Mouse (Mus musculus) liver (tissue): Measurements from ENCODE around the gene Gatad2a.

Experiments
- DNase-seq: peaks from one replicate; pipeline ENCODE4 v3.0.0-alpha.2; 2020; ENCODE audit warnings: mixed read lengths

Gatad2a gene

DNA sequence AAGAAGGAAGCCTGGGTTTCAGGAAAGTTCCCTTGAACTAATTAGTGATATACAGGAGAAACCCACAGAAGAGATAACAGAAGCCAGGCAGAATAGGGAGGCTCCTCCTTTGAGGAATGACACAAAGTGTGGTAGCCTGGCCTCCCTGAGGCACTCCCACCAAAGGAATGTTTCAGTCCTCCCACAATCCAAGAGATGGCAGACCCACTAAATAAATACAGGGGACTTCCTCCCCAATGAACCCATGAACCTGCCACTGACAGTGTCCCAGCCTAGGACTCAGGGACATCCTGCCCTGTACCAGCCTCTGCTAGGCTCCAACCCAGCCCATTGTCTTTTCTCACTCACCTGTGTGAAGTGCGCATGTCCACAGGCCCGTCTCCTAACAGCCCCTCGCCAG, 60.8 kb downstream of the Gatad2a start:
- no peak for DNase-seq

DNA sequence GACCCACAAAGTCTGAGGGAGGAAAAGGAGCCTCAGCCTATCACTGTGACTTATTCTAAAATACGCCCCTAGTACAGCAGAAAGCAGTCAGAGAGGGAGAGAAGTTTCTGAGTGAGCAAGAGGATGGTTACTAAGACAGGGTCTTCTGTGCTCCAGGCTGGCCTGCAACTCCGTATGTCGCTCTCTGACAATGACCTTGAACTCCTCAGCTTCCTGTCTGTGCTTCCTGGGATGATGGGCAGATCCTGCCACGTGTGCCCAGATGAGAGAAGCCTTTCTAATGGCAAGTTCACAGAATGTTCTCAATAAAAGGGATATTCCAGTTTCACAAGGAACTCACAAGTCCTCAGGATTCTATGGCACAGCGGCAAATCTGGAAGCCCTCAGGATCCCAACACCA, 61.6 kb downstream of the Gatad2a start:
- DNase-seq: no peak

DNA sequence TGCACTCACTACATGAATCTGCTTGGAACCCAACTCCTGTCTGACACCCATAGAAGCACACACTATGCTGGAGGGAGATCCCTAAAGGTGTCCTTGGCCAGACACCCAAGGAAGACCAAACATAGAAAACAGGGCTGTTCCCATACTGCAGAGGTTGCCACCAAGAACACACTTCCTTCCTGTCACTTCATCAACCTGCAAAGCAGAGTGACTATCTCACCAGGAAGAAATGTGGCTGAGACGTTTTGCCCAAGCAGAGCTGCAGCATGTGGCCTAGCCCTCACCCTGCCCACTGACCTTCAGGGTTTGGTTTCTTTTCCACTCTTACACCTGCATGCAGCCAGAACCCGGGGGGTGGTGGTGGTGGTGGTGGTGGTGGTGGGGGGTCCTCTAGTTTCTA, 62.4 kb downstream of the Gatad2a start:
- DNase-seq: no peak

DNA sequence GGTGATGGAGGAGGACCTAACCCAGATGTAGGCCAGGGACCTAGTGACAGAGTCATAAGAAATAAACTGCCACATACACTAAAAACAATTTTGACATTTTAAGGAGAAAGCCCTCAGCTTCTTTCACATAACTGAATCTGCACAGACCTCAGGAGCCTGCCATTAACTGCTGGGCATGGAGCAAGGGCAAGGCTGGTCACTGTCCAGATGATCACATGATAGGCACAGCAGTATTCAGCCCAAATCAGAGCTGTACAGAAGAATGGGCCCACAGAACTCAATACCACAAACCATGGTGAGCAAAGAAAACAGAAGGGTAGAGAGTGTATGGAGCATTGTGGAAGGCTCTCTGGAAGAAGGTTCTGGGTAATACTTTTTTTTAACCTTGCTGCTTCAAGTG, 69.3 kb downstream of the Gatad2a start:
- DNase-seq: no peak

DNA sequence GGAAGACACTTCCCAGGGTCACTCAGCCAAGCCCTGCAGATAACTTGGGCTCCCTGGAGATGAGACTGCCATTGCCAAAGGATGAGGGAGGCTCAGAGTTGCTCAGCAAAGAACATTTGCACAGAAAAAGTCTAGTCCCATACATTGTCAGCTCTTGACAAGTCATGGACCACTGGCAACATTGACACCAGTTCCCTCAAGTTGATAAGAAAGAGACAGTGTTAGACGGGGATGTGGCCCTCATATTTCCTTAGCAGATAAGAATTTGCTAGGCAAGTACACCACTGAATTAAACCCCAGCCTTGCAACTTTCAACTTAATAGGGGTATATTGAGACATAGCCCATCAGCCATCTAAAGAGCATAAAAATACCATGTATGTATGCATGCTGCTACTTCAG, 72.2 kb downstream of the Gatad2a start:
- DNase-seq: no peak

DNA sequence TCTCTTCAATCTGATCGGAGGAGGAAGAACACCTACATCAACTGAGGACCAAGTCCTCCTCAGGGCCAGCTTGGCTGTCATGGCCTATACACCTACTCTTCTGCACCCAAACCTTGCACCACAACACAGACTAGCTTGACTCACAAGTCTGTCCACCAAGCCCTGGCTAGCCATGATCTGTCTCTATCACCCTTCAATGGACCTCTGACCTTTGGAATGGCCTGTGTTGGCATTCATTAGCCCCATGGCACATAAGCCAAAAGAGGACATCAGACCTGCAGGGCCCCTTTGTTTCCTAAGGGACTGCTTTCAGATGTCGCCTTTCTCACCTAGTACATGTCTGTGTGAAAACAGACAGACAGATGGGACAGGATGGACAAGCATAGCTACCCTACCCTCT, 75.0 kb downstream of the Gatad2a start:
- DNase-seq: no peak

DNA sequence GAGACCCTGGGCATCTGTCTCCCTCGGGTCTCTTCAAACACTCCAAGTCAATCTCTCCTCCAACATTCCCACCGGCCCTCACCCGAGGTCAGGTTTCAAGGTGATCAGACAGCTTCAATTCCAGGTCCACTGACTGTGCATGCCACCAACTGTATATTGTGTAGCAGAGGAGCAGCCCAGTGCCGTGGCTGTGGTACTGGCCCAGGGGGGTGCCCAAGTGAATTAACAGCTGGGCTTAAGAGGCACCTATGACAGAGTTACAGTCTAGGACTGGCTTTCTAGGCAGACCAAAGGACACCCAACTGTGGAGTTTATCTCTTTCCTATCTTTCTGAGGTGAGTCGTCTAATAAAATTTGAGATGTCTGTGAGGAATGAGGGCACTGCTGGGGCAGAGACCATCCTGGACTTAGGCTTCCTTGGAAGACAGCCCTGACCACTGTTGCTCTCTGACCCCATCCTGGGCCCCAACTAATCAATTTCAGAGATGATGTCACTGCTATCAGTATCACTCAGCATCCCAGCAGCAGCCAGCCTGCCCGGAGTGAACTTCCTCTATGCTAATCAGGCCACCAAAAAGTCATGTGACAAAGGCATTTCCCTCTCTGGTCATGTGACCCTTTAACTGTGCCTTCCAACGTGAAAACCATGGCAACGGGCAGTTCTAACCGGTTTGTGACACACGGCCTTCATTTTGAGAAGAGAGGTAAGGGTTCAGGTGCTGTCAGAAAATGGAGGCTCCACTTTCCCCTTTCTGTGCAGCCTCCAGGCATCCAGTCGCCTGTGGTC, 76.1 kb downstream of the Gatad2a start:
- peak; percentile 77 for DNase-seq

DNA sequence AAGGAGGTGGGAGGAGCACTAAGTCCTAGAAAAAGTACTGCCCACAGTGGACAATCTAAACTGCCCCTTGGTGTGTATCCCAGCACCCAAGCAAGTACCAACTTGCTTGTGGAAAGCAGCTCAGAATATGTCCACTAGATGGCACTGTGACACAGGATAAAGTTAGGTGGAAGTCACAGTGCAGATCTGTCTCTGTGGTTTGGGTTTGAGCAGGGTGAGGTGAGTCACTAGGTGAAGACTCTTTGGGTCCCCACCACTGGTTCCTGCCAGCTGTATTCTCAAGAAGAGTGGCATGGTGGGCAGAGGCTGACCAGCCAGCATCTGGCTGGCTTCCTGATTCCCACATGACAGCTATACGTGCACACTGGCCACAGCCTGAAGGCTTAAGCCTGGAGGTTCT, 77.2 kb downstream of the Gatad2a start:
- DNase-seq: peak; percentile 75

DNA sequence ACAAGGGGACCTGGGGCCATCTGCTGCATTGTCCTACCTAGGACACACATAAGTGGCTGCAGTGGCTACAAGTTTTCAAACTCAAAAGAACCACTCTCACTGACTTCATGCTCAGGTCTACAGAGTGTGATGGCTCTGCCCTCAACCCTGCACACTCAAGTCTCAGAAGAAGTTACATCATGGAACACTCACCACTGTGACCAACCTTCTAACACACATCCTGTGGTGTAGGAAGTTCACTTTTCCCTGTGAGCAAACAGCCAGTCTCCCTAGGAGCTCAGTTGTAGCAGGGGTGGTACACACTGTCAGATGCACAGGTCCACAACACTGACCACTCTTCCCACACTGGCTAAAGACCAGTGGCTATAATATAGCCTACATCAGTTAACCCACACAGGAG, 77.7 kb downstream of the Gatad2a start:
- no peak for DNase-seq

DNA sequence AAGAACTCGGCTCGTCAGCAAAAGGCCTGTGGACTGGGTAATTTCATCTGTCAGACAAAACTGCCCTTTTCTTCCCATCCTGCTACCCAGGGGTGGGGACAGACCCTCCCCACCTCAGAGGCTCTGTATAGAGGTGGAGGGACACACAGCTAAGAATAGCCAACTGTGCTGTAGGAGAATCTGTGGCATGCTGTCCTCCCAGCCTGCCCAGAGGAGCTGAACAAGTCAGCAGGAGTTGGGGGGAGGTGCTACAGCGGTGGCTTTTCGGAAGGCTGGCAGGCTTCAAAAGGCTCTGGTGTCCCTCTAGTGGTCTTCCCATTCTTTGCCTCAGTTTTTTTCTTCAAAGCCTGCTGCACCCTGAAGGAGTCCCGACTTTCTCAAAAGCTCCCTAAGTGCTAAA, 80.4 kb downstream of the Gatad2a start:
- no peak for DNase-seq

DNA sequence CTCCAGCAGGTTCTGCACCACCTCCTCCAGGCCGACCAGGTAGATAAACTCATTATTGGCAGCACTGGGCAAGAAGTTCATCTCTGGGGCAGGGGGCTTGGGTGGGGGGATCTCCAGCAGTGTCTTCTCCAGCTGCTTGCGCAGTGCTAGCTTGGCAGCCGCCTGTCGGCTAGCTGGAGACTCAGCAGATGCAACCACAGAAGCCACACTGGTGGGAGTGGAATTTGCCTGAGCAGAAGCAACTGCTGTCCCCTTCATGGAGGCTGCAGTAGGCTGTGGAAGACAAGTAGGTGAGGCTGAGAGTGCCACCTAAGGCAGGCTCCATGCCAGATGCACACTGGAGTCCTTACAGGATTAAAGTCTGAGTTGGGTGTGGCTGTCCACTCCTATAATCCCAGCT, 81.7 kb downstream of the Gatad2a start:
- DNase-seq: no peak

DNA sequence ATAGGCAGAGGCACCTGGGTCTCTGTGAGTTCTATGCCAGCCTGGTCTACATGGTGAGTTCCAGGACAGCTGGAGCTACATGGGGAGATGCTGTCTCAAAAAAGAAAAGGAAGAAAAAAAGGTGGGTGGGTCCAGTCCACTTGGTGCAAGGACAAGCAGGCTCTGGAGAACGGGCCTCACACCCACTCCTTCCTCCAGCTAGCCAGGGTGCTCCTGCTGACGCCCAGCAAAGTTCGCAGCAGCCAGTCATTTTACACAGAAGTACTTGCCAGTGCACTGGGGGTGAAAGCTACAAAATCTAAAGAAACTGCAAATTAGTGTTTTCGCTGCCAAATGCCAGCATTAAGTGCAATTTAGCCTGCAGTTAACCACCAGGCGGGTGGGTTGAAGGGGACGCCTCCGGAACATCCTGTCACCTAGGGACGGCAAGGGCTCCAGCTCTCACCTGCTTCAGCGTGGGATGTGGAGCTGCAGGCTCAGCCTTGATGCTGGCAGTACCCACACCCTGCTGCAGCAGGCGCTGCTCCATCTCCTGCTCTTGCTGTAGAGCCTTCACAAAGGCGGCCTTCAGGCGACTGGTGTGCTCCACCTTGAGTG, 83.6 kb downstream of the Gatad2a start:
- DNase-seq: no peak

DNA sequence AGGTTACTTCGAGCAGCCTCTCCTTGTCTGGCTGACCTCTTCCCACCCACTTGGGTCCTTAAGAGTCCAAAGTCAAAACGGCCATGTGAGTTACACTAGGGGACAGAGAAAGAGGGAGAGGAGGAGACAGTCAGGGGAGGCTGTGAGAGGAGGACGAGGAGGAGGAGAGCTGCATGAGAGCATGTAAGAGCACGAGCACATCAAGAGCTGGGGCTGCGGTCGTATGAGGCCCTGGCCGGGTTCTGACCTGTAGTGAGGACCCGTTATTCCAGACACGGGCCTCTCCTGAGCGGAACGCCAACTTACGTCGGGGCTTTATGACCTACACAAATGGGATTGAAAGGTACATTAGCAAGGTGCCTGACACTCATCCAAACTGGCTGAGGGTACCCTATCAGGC, 84.3 kb downstream of the Gatad2a start:
- no peak for DNase-seq

DNA sequence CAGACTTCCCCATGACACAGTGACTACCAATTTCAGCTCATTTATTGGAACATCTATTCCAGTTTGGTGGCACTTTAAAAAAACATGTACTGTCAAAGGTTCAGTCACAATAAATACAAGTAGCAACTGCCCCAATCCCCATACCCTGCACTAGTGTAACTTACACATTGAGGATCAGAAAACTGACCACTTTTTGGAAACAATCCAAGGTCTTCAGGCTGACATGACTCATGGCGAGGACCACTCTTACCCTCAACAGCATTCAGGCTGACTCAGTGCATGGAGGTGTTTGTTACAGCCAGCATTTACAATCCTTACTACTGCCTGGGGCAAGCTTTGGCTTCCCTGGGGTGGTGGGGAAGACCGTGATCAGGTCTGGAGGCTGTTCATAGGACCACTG, 89.1 kb downstream of the Gatad2a start:
- DNase-seq: no peak

DNA sequence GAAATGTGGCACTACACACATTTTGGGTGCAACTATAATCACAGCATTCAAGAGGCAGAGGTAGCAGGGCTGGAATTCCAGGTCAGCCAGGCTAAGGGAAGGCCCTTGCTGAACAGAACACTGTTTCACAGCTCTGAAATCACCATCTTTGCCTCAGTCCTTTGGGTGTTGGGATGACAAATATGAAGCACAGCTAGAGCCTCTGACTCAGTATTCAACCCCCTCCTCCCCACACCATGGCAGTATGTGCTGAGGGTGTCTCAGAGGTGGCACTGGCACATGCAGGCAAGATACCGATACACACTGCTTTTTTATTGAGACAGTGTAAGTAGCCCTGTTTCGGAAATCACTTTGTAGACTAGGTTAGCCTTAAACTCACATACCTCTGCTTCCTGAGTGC, 89.9 kb downstream of the Gatad2a start:
- no peak for DNase-seq

DNA sequence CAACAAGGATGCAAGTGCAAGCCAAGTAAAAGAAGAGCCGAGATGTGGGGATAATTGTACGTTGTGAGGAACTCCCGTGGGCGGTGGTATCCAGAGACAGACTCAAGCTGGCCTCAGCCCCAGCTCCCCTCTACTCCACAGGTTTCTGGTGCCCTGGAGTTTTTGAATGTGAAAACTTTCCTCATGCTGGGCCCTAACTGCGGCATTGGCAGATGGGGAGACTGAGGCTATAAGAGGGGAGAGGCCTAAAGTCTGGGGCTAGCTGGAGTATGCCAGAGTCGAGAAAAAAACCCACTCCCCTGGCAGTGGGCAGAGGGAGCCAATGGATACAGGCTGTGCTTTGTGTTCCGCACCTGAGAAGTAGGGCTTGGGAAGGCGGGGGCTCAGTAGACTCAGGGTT, 92.1 kb downstream of the Gatad2a start:
- no peak for DNase-seq

DNA sequence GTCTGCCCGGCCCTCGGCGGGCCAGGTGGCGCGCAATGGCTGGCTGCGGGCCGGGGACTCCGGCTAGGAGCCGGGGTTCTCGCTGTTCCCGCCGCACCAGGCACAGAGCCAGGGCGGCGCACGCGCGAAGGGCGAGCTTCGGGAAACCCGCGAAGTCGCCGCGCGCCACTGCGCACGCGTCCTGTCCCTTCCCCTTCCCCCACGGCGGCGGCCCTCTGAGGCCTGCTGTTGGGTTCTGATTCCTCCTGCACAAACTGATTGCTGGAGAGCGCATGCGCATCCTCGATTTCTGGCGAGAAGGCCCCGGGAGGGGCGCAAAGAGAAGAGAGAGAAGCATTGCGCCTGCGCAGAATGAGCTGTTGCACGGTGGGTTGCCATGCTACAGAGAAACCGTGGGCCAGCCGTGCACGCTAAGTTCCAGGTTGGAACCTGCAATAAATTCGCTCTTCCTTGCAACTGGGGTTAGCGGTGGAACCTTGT, 93.1 kb downstream of the Gatad2a start:
- DNase-seq: peak; percentile 99

DNA sequence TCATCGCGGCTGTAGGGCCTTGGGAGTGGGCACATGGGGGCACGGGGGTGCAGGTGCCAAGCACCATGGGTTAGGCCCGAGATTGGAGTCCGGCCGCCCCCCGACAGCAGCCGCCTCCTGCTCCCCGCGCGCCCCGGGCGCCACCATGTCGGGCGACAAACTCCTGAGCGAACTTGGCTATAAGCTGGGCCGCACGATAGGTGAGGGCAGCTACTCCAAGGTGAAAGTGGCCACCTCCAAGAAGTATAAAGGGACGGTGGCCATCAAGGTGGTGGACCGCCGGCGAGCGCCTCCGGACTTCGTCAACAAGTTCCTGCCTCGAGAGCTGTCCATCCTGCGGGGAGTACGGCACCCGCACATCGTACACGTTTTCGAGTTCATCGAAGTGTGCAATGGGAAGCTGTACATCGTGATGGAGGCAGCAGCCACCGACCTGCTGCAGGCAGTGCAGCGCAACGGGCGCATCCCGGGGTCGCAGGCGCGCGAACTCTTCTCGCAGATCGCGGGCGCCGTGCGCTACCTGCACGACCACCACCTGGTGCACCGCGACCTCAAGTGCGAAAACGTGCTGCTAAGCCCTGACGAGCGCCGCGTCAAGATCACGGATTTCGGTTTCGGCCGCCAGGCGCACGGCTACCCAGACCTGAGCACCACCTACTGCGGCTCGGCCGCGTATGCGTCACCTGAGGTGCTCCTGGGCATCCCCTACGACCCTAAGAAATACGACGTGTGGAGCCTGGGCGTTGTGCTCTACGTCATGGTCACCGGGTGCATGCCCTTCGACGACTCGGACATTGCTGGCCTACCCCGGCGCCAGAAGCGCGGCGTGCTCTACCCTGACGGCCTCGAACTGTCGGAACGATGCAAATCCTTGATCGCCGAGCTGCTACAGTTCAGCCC, 93.8 kb downstream of the Gatad2a start, which contains the start of the genes Tssk6, Ndufa13 and Yjefn3:
TSS of gene Tssk6 (plus strand) at position 22 of the 900 bp plus-strand sequence.
TSS of gene Ndufa13 (minus strand) at position 396 of the 900 bp plus-strand sequence.
TSS of gene Yjefn3 (minus strand) at position 550 of the 900 bp plus-strand sequence.
- peak; percentile 55 for DNase-seq

DNA sequence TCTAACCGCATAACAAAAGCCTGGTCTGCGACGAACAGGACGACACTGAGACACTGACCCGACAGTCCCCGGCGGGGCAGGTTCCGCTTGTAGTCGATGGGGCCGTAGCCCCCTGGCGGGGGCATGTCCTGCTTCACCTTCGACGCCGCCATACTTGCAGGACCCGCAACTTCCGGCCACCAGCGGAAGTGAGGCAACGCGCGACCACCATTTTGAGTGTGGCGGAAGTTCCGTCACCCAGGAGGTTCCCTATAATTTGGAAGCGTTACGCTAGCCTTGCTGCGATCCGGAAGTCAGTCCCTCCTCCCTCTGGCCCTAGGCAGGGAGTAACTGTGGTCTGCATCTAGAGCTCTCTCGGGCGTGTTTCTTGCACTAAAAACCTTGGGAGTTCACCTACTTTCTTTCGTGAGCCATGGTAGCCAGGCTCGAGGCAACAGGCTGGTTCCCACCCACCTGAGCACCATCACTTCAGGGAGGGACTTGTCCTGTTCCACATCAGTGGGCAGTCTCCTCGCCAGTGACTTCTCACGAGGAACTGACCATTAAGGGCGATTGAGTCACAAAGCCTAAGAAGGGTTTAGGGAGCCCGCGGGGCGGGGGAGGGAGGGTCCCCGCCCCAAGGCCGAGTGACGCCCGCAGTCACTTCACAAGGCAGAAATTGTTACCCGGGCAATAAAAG, 94.6 kb downstream of the Gatad2a start:
- peak; percentile 95 for DNase-seq

DNA sequence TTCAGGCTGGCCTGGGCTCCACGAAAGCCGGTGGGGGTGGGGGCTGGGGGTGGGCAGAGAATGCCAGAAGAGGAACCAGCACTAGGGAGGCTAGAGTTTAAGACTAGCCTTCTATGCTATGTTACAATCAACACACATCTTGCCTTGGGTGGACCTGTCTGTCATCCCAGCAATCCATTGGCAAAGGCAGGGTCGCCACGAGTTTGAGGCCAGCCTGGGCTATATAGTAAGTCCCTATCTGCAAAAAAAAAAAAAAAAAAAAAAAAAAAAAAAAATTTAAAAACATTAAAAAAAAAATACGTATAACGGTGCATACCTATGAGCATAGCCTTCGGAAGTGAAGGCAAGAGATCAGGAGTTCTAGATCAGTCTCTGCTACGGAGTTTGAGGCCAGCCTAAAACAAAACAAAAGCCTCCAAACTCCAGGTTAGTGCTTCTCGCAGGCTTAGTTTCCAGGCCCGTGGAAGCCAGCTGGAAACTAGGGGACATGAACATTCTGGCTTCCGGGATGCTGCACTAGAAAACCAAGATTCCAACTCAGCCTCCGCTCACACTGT, 95.2 kb downstream of the Gatad2a start:
- DNase-seq: no peak

DNA sequence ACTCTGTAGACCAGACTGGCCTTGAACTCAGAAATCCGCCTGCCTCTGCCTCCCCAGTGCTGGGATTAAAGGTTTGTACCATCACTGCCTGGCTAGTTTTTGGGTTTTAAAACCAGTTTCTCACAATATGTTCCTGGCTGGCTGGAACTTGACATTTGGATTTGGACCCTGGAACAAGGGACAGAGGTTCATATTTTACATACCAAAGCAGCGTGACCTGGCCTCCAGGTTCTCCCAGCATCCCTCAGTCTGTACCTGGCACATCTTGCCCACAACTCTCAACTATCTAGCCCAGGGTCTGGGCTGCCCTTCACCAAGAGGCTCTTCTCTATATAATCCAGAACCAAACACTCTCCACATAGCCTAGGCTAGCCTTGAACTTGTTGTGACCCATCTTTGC, 96.3 kb downstream of the Gatad2a start:
- no peak for DNase-seq

DNA sequence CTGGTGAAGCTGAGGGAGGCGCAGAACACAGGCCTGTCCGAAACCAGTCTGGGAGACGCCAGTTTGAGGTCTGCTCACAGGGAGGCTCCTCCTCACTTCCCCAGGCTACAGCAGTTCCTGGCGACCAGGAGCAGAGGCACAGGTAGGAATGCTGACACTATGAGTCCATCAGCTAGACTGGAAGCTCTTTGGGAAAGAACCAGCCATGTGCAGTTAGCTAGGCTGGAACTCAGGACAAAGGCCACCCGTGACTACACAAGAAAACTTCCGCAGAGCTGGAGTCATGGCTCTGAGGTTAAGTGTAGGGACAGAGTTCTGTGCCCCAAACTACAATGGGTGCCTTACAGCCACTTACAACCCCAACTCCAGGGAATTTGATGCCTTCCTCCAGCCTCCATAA, 98.3 kb downstream of the Gatad2a start:
- DNase-seq: no peak
